Mouse (Mus musculus): ENCODE data around the gene Lpgat1. TPM values are rescaled to one million over a fixed set of nuclear protein-coding genes. Genes with fewer than 3 reads are reported as not detected.

The Lpgat1 gene
- polyA plus RNA-seq, 1 experiment from 2014 or later, result 24.6 TPM

GRCm38 (mm10) chr1:191748431-191748830 lies 30.8 kb downstream of the Lpgat1 start:
- no peaks in the 10 kb centered on the region for H3K9me3 ChIP-seq (replicated peaks; ENCODE audit: control insufficient read depth, low read length)
- H3K4me3 ChIP-seq (ENCODE audit: low read depth, low read length), result no peak overlapping the region
- H3K4me1 ChIP-seq (ENCODE audit: control insufficient read depth, insufficient read depth, low read length), result no peaks in the 10 kb centered on the region
- H3K27me3 ChIP-seq (replicated peaks; ENCODE audit: control insufficient read depth, insufficient read depth, low read length), result no peaks in the 10 kb centered on the region
- no peak overlapping the region for H3K9ac ChIP-seq (ENCODE audit: low read length)
- ATAC-seq, result no peak
- no peak for DNase-seq (ENCODE audit: low spot score)
- WGBS, result 65% methylated on average over 1 of the region's 1 CpGs
- H3K36me3 ChIP-seq (ENCODE audit: control insufficient read depth, insufficient read depth, low read length), result peaks cover 4% of the 10 kb centered on the region
- H3K4me2 ChIP-seq (ENCODE audit: low read length), result no peak overlapping the region
- H3K27ac ChIP-seq (ENCODE audit: low read depth, low read length), result no peak overlapping the region

GRCm38 (mm10) chr1:191756520-191757199 lies 39.0 kb downstream of the Lpgat1 start:
- no peak for ATAC-seq
- 95% methylated on average over 3 of the region's 3 CpGs for WGBS
- Histone ChIP-seq H3K27me3 (replicated peaks; ENCODE audit: control insufficient read depth, insufficient read depth, low read length) (no peaks in the 10 kb centered on the region), H3K4me3 (ENCODE audit: low read depth, low read length) (no peak overlapping the region), H3K27ac (ENCODE audit: low read depth, low read length) (no peak overlapping the region), H3K4me2 (ENCODE audit: low read length) (no peak overlapping the region), H3K36me3 (ENCODE audit: control insufficient read depth, insufficient read depth, low read length) (peaks cover 38% of the 10 kb centered on the region), H3K4me1 (ENCODE audit: control insufficient read depth, insufficient read depth, low read length) (no peaks in the 10 kb centered on the region), H3K9me3 (replicated peaks; ENCODE audit: control insufficient read depth, low read length) (no peaks in the 10 kb centered on the region), H3K9ac (ENCODE audit: low read length) (no peak overlapping the region)
- no peak for DNase-seq (ENCODE audit: low spot score)

- H3K9ac ChIP-seq (ENCODE audit: low read length), result no peak overlapping the region
- H3K36me3 ChIP-seq (ENCODE audit: control insufficient read depth, insufficient read depth, low read length), result peaks cover 58% of the 10 kb centered on the region
- no peak overlapping the region for H3K27ac ChIP-seq (ENCODE audit: low read depth, low read length)
- no peaks in the 10 kb centered on the region for H3K9me3 ChIP-seq (replicated peaks; ENCODE audit: control insufficient read depth, low read length)
- H3K4me3 ChIP-seq (ENCODE audit: low read depth, low read length), result no peak overlapping the region
- no peaks in the 10 kb centered on the region for H3K4me1 ChIP-seq (ENCODE audit: control insufficient read depth, insufficient read depth, low read length)
- DNase-seq (ENCODE audit: low spot score) (peak; percentile 22), ATAC-seq (no peak)
- no peak overlapping the region for H3K4me2 ChIP-seq (ENCODE audit: low read length)
- H3K27me3 ChIP-seq (replicated peaks; ENCODE audit: control insufficient read depth, insufficient read depth, low read length), result no peaks in the 10 kb centered on the region
- WGBS, result 71% methylated on average over 5 of the region's 5 CpGs
Measured at GRCm38 (mm10) chr1:191774106-191774505, 56.5 kb downstream of the Lpgat1 start.

- ATAC-seq (no peak), DNase-seq (ENCODE audit: low spot score) (no peak)
- no peaks in the 10 kb centered on the region for H3K27me3 ChIP-seq (replicated peaks; ENCODE audit: control insufficient read depth, insufficient read depth, low read length)
- H3K4me1 ChIP-seq (ENCODE audit: control insufficient read depth, insufficient read depth, low read length), result no peaks in the 10 kb centered on the region
- H3K9ac ChIP-seq (ENCODE audit: low read length), result no peak overlapping the region
- H3K36me3 ChIP-seq (ENCODE audit: control insufficient read depth, insufficient read depth, low read length), result peaks cover 68% of the 10 kb centered on the region
- WGBS, result 91% methylated on average over 8 of the region's 8 CpGs
- no peak overlapping the region for H3K4me2 ChIP-seq (ENCODE audit: low read length)
- H3K27ac ChIP-seq (ENCODE audit: low read depth, low read length), result no peak overlapping the region
- no peak overlapping the region for H3K4me3 ChIP-seq (ENCODE audit: low read depth, low read length)
- no peaks in the 10 kb centered on the region for H3K9me3 ChIP-seq (replicated peaks; ENCODE audit: control insufficient read depth, low read length)
Measured at GRCm38 (mm10) chr1:191775116-191775515, 57.5 kb downstream of the Lpgat1 start.

GRCm38 (mm10) chr1:191777521-191777920 lies 59.9 kb downstream of the Lpgat1 start:
- ATAC-seq (no peak), DNase-seq (ENCODE audit: low spot score) (no peak)
- Histone ChIP-seq H3K9me3 (replicated peaks; ENCODE audit: control insufficient read depth, low read length) (no peaks in the 10 kb centered on the region), H3K36me3 (ENCODE audit: control insufficient read depth, insufficient read depth, low read length) (peaks cover 76% of the 10 kb centered on the region), H3K4me1 (ENCODE audit: control insufficient read depth, insufficient read depth, low read length) (no peaks in the 10 kb centered on the region), H3K4me2 (ENCODE audit: low read length) (no peak overlapping the region), H3K4me3 (ENCODE audit: low read depth, low read length) (no peak overlapping the region), H3K27ac (ENCODE audit: low read depth, low read length) (no peak overlapping the region), H3K27me3 (replicated peaks; ENCODE audit: control insufficient read depth, insufficient read depth, low read length) (no peaks in the 10 kb centered on the region), H3K9ac (ENCODE audit: low read length) (no peak overlapping the region)
- WGBS, result 74% methylated on average over 8 of the region's 8 CpGs

GRCm38 (mm10) chr1:191780470-191780869 lies 62.8 kb downstream of the Lpgat1 start:
- H3K27me3 ChIP-seq (replicated peaks; ENCODE audit: control insufficient read depth, insufficient read depth, low read length), result no peaks in the 10 kb centered on the region
- H3K4me1 ChIP-seq (ENCODE audit: control insufficient read depth, insufficient read depth, low read length), result no peaks in the 10 kb centered on the region
- peaks cover 57% of the 10 kb centered on the region for H3K36me3 ChIP-seq (ENCODE audit: control insufficient read depth, insufficient read depth, low read length)
- no peak overlapping the region for H3K4me2 ChIP-seq (ENCODE audit: low read length)
- WGBS, result 93% methylated on average over 1 of the region's 1 CpGs
- no peak for DNase-seq (ENCODE audit: low spot score)
- H3K9me3 ChIP-seq (replicated peaks; ENCODE audit: control insufficient read depth, low read length), result no peaks in the 10 kb centered on the region
- H3K27ac ChIP-seq (ENCODE audit: low read depth, low read length), result no peak overlapping the region
- no peak overlapping the region for H3K4me3 ChIP-seq (ENCODE audit: low read depth, low read length)
- no peak overlapping the region for H3K9ac ChIP-seq (ENCODE audit: low read length)
- no peak for ATAC-seq

GRCm38 (mm10) chr1:191785108-191785507 lies 67.5 kb downstream of the Lpgat1 start:
- DNase-seq (ENCODE audit: low spot score) (no peak), ATAC-seq (no peak)
- Histone ChIP-seq H3K27me3 (replicated peaks; ENCODE audit: control insufficient read depth, insufficient read depth, low read length) (no peaks in the 10 kb centered on the region), H3K9me3 (replicated peaks; ENCODE audit: control insufficient read depth, low read length) (no peaks in the 10 kb centered on the region), H3K36me3 (ENCODE audit: control insufficient read depth, insufficient read depth, low read length) (peaks cover 14% of the 10 kb centered on the region), H3K9ac (ENCODE audit: low read length) (no peak overlapping the region), H3K27ac (ENCODE audit: low read depth, low read length) (no peak overlapping the region), H3K4me3 (ENCODE audit: low read depth, low read length) (no peak overlapping the region), H3K4me2 (ENCODE audit: low read length) (no peak overlapping the region), H3K4me1 (ENCODE audit: control insufficient read depth, insufficient read depth, low read length) (no peaks in the 10 kb centered on the region)
- 61% methylated on average over 11 of the region's 11 CpGs for WGBS

- WGBS, result 59% methylated on average over 6 of the region's 6 CpGs
- no peaks in the 10 kb centered on the region for H3K27me3 ChIP-seq (replicated peaks; ENCODE audit: control insufficient read depth, insufficient read depth, low read length)
- DNase-seq (ENCODE audit: low spot score) (no peak), ATAC-seq (no peak)
- no peak overlapping the region for H3K4me3 ChIP-seq (ENCODE audit: low read depth, low read length)
- H3K27ac ChIP-seq (ENCODE audit: low read depth, low read length), result no peak overlapping the region
- H3K4me1 ChIP-seq (ENCODE audit: control insufficient read depth, insufficient read depth, low read length), result no peaks in the 10 kb centered on the region
- no peak overlapping the region for H3K9ac ChIP-seq (ENCODE audit: low read length)
- H3K4me2 ChIP-seq (ENCODE audit: low read length), result no peak overlapping the region
- peaks cover 4% of the 10 kb centered on the region; the same call in 1 of the 2 replicates for H3K36me3 ChIP-seq (ENCODE audit: control insufficient read depth, insufficient read depth, low read length)
- H3K9me3 ChIP-seq (replicated peaks; ENCODE audit: control insufficient read depth, low read length), result no peaks in the 10 kb centered on the region
Measured at GRCm38 (mm10) chr1:191786255-191786654, 68.6 kb downstream of the Lpgat1 start.

GRCm38 (mm10) chr1:191787379-191787778 lies 69.7 kb downstream of the Lpgat1 start:
- 42% methylated on average over 4 of the region's 4 CpGs for WGBS
- H3K27ac ChIP-seq (ENCODE audit: low read depth, low read length), result no peak overlapping the region

More at GRCm38 (mm10) chr1:191787379-191787778, 69.7 kb downstream of the Lpgat1 start:
- Histone ChIP-seq H3K9ac (ENCODE audit: low read length) (no peak overlapping the region), H3K9me3 (replicated peaks; ENCODE audit: control insufficient read depth, low read length) (no peaks in the 10 kb centered on the region), H3K36me3 (ENCODE audit: control insufficient read depth, insufficient read depth, low read length) (no peaks in the 10 kb centered on the region), H3K27me3 (replicated peaks; ENCODE audit: control insufficient read depth, insufficient read depth, low read length) (no peaks in the 10 kb centered on the region), H3K4me3 (ENCODE audit: low read depth, low read length) (no peak overlapping the region), H3K4me2 (ENCODE audit: low read length) (no peak overlapping the region), H3K4me1 (ENCODE audit: control insufficient read depth, insufficient read depth, low read length) (no peaks in the 10 kb centered on the region)
- DNase-seq (ENCODE audit: low spot score), result no peak
- no peak for ATAC-seq

Data from forebrain, embryonic 14.5 days (tissue).